Mouse (Mus musculus) embryonic facial prominence, embryonic 13.5 days (tissue): ENCODE measurements around the gene Slc6a6. TPM values are rescaled to one million over a fixed set of nuclear protein-coding genes. Genes with fewer than 3 reads are reported as not detected.

Experiments used
- ATAC-seq: fragments of 200-750 bp; cut with Nextera tagmentation; 2 replicates; pipeline ENCODE4 v1.8.0; 2017; ENCODE audit warnings: low read depth; ENCODE audit not compliant: insufficient number of reproducible peaks, insufficient read depth, low FRiP score, low TSS enrichment
- H3K27ac ChIP-seq: fragments of 300-500 bp; sonication (generic); 2 replicates; pipeline ENCODE4 v1.5.1; 2015; ENCODE audit warnings: moderate library complexity, mild to moderate bottlenecking, inconsistent platforms
- H3K27me3 ChIP-seq: fragments of 300-500 bp; sonication (generic); 2 replicates; pipeline ENCODE4 v1.6.1; 2015; ENCODE audit warnings: mild to moderate bottlenecking, inconsistent platforms
- H3K36me3 ChIP-seq: fragments of 300-500 bp; sonication (generic); 2 replicates; pipeline ENCODE4 v1.6.1; 2015; ENCODE audit warnings: mild to moderate bottlenecking, inconsistent platforms
- H3K4me1 ChIP-seq: fragments of 300-500 bp; sonication (generic); 2 replicates; pipeline ENCODE4 v1.6.1; 2015; ENCODE audit warnings: inconsistent platforms
- H3K4me2 ChIP-seq: fragments of 300-500 bp; sonication (generic); 2 replicates; pipeline ENCODE4 v1.6.1; 2015; ENCODE audit warnings: moderate library complexity, mild to moderate bottlenecking, inconsistent platforms
- H3K4me3 ChIP-seq: fragments of 300-500 bp; sonication (generic); 2 replicates; pipeline ENCODE4 v1.5.1; 2015; ENCODE audit warnings: mild to moderate bottlenecking, inconsistent platforms
- H3K9ac ChIP-seq: fragments of 300-500 bp; sonication (generic); 2 replicates; pipeline ENCODE4 v1.6.1; 2015; ENCODE audit warnings: mild to moderate bottlenecking, inconsistent platforms
- H3K9me3 ChIP-seq: fragments of 300-500 bp; sonication (generic); 2 replicates; pipeline ENCODE4 v1.6.1; 2016; ENCODE audit warnings: inconsistent platforms
- WGBS: fragments of 180-500 bp; shearing (Covaris S2); methylation state at CpG from one replicate; pipeline ENCODE4 v1.1.7; 2015; ENCODE audit warnings: mixed read lengths; 5-methylcytosine and 5-hydroxymethylcytosine counted together
- polyA plus RNA-seq: library from polyadenylated mRNA; unstranded; fragments of >200 nt; fragmentation: Nextera tagmentation; extraction: Ambion mirVana; gene quantifications from 2 replicates; pipeline ENCODE4 v1.2.1, GENCODE M21; 2015

Gene Slc6a6
- polyA plus RNA-seq, 1 experiment from 2014 or later, result 71.4 TPM

GRCm38 (mm10) chr6:91750976-91751375 lies 67.1 kb downstream of the Slc6a6 start:
- ATAC-seq, result no peak
- H3K9ac ChIP-seq, result no peak overlapping the region
- no peaks in the 10 kb centered on the region for H3K9me3 ChIP-seq
- peaks cover 9% of the 10 kb centered on the region for H3K4me1 ChIP-seq
- WGBS, result 78% methylated on average over 3 of the region's 3 CpGs
- no peak overlapping the region for H3K4me3 ChIP-seq
- no peak overlapping the region for H3K27ac ChIP-seq
- peaks cover 88% of the 10 kb centered on the region for H3K36me3 ChIP-seq
- H3K4me2 ChIP-seq, result no peak overlapping the region
- no peaks in the 10 kb centered on the region for H3K27me3 ChIP-seq

DNA sequence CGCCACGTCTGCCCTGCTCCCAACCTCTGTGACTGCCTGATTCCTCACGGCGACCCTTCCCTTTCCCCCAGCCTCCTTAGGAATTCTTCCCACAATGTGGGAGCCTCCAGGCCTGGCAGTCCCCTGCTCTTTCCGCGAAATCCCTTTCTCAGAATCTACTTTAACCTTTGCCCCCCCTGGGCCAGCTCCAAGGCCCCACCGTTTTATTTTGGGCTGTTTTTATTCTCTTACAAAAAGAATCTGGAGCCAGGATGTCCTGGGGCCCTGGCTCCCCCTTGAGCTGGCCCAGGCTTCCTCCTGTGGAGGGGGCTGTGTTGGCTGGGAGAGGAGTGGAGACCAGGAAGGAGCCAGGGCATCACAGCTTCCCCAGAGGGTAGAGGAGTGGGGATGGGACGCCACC lies 69.0 kb downstream of the Slc6a6 start:
- no peak overlapping the region for H3K4me2 ChIP-seq
- H3K9ac ChIP-seq, result no peak overlapping the region; the same call in 1 of the 2 replicates
- H3K36me3 ChIP-seq, result peaks cover 88% of the 10 kb centered on the region
- 49% methylated on average over 8 of the region's 8 CpGs for whole genome bisulfite sequencing
- no peak overlapping the region for H3K4me3 ChIP-seq
- no peaks in the 10 kb centered on the region for H3K9me3 ChIP-seq
- ATAC-seq, result no peak
- H3K4me1 ChIP-seq, result peaks cover 10% of the 10 kb centered on the region
- no peaks in the 10 kb centered on the region for H3K27me3 ChIP-seq
- H3K27ac ChIP-seq, result no peak overlapping the region

DNA sequence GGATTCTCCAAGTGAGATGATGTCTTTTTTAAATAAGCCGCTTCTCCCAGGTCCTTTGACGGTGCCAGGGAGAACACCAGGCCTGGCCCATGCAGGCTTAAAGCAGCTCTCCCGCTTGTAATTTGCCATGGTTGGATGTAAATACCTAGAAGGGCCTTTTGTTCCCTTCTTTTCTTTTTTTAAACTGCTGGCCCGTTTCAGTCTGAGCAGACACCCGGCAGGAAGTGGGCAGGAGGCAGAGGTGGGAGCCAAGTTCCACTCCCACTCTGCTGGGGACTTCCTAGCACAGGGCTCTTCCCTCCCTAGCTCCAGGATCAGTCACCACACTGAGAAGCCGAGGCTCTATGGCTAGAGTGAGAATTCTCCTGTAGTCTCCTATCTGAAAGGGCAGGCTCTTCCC lies 70.2 kb downstream of the Slc6a6 start:
- no peaks in the 10 kb centered on the region for H3K9me3 ChIP-seq
- no peaks in the 10 kb centered on the region for H3K27me3 ChIP-seq
- H3K4me3 ChIP-seq, result no peak overlapping the region
- H3K4me2 ChIP-seq, result no peak overlapping the region
- no peak for ATAC-seq
- peaks cover 82% of the 10 kb centered on the region for H3K36me3 ChIP-seq
- peak overlapping the region; percentile 60 for H3K27ac ChIP-seq
- H3K4me1 ChIP-seq, result peaks cover 14% of the 10 kb centered on the region
- peak overlapping the region; percentile 44 for H3K9ac ChIP-seq
- WGBS, result 51% methylated on average over 6 of the region's 6 CpGs

DNA sequence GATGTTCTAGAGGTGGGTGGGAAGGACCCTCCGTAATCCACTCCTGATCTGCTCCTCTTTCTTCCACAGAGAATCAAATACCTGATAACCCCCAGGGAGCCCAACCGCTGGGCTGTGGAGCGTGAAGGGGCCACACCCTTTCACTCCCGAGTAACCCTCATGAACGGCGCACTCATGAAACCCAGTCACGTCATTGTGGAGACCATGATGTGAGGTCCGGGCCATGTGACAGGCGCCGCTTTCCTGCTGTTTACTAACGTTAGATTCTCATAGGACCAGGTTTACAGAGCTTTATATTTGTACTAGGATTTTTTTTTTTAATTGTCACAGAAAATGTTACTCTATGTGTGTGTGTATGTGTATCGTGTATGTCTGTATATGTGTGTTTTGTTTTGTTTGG lies 71.0 kb downstream of the Slc6a6 start:
- Histone ChIP-seq H3K4me3 (no peak overlapping the region), H3K4me2 (no peak overlapping the region), H3K36me3 (peaks cover 84% of the 10 kb centered on the region), H3K4me1 (peaks cover 14% of the 10 kb centered on the region), H3K27me3 (no peaks in the 10 kb centered on the region), H3K9me3 (no peaks in the 10 kb centered on the region), H3K9ac (no peak overlapping the region), H3K27ac (no peak overlapping the region)
- WGBS, result 85% methylated on average over 12 of the region's 12 CpGs
- no peak for ATAC-seq

DNA sequence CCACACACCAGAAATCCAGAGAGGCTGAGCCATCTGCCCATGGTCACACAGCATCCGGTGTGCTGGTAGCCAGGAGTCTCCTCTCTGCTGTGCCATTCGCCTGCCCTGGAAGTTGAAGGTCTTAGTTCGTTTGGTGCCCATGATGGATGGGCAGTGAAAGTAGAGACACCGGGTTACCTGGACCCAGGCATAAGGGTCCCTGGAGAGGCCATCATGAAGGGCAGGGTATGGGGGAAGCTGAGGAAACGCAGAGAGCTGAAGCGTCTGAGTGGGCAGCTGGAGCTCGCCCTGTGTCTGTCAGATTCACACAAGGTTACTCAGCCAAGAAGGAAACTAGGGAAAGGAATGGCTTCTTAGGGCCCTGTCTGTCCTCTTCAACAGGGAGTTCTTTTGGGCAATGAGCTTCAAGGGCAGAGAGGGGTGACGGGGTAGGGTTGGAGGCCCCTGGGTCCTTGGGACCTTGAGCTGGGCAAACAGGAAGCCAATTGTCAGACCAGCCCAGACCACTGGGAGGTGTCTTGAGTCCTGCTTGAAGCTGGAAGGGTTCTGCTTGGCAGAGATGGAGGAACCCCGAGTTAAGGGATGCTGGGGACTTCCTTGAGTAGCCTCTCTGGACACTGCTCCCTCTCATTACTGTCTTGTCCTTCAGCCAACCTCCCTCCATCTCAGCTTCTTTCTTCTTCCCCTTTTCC lies 78.3 kb downstream of the Slc6a6 start:
- H3K4me1 ChIP-seq, result peaks cover 5% of the 10 kb centered on the region; the same call in 1 of the 2 replicates
- H3K36me3 ChIP-seq, result peaks cover 26% of the 10 kb centered on the region
- 77% methylated on average over 9 of the region's 9 CpGs for WGBS
- no peak overlapping the region for H3K9ac ChIP-seq
- H3K27ac ChIP-seq, result no peak overlapping the region
- ATAC-seq, result no peak
- no peak overlapping the region for H3K4me2 ChIP-seq
- H3K4me3 ChIP-seq, result no peak overlapping the region
- H3K9me3 ChIP-seq, result no peaks in the 10 kb centered on the region
- H3K27me3 ChIP-seq, result no peaks in the 10 kb centered on the region

GRCm38 (mm10) chr6:91767550-91767949 lies 83.7 kb downstream of the Slc6a6 start:
- Histone ChIP-seq H3K9ac (no peak overlapping the region), H3K9me3 (peaks cover 7% of the 10 kb centered on the region; the same call in 1 of the 2 replicates), H3K4me1 (no peaks in the 10 kb centered on the region), H3K36me3 (no peaks in the 10 kb centered on the region), H3K27me3 (no peaks in the 10 kb centered on the region), H3K4me3 (no peak overlapping the region), H3K27ac (no peak overlapping the region), H3K4me2 (no peak overlapping the region)
- 74% methylated on average over 8 of the region's 8 CpGs for WGBS
- no peak for ATAC-seq

DNA sequence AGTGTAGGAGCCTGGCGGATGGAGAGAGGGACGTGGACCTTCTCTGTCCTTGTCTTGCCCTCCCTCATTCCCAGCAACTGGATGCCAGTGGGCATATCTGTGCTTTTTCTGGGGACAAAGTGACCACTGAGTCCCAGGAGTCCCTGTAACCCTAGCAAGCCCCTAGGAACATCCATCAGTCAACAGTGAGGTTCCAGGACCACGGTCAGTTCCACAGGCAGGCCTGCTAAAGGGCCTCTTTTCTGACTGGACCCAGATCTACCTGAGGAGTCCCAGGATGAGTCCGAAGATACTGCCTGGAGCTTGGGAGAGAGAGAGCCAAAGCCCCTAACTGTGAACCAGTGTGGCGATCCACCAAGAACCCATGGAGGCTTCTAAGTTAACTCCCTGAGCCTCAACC lies 90.1 kb downstream of the Slc6a6 start:
- ATAC-seq, result no peak
- peaks cover 7% of the 10 kb centered on the region; the same call in 1 of the 2 replicates for H3K9me3 ChIP-seq
- H3K27ac ChIP-seq, result no peak overlapping the region
- H3K4me3 ChIP-seq, result no peak overlapping the region
- H3K4me1 ChIP-seq, result 0 out of 2 replicates have a peak, but pooled peaks cover 6% of the 10 kb centered on the region
- 0 out of 2 replicates have a peak, but pooled peaks cover 3% of the 10 kb centered on the region for H3K27me3 ChIP-seq
- H3K36me3 ChIP-seq, result no peaks in the 10 kb centered on the region
- WGBS, result 71% methylated on average over 5 of the region's 5 CpGs
- H3K4me2 ChIP-seq, result no peak overlapping the region
- no peak overlapping the region for H3K9ac ChIP-seq

- Histone ChIP-seq H3K4me1 (0 out of 2 replicates have a peak, but pooled peaks cover 6% of the 10 kb centered on the region), H3K9ac (no peak overlapping the region), H3K36me3 (no peaks in the 10 kb centered on the region), H3K9me3 (no peaks in the 10 kb centered on the region), H3K27me3 (0 out of 2 replicates have a peak, but pooled peaks cover 3% of the 10 kb centered on the region), H3K27ac (no peak overlapping the region), H3K4me3 (no peak overlapping the region), H3K4me2 (no peak overlapping the region)
- WGBS, result 14% methylated on average over 9 of the region's 9 CpGs
- ATAC-seq, result 0 out of 2 replicates have a peak, but pooled peaks have one; percentile 8
Measured at GRCm38 (mm10) chr6:91776543-91776942, 92.7 kb downstream of the Slc6a6 start.

DNA sequence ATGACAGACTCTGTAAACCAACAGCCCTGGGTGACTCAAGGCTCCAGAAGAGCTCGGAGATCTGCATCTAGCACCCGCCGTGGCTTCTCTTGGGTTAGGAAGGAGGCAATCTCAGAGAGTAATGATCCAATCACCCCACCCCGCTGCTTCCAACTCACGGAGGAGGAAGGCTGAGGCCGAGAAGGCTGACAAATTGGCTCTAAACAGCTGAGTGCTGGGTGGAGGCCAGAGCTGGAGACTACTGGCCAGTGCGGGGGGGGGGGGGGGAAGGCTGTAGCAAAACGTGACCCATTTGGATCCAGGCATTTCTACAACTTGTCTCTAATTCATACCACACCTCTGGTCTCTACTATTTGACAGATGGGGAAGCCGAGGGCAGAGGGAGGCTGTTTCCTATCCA lies 95.4 kb downstream of the Slc6a6 start:
- H3K27me3 ChIP-seq, result no peaks in the 10 kb centered on the region
- no peak overlapping the region for H3K4me2 ChIP-seq
- no peak for ATAC-seq
- H3K9ac ChIP-seq, result no peak overlapping the region
- no peaks in the 10 kb centered on the region for H3K36me3 ChIP-seq
- H3K4me1 ChIP-seq, result 0 out of 2 replicates have a peak, but pooled peaks cover 6% of the 10 kb centered on the region
- no peaks in the 10 kb centered on the region for H3K9me3 ChIP-seq
- H3K27ac ChIP-seq, result no peak overlapping the region
- H3K4me3 ChIP-seq, result no peak overlapping the region
- 53% methylated on average over 9 of the region's 9 CpGs for WGBS

- ATAC-seq, result no peak
- no peaks in the 10 kb centered on the region for H3K27me3 ChIP-seq
- no peak overlapping the region for H3K4me3 ChIP-seq
- WGBS, result 84% methylated on average over 3 of the region's 3 CpGs
- H3K4me2 ChIP-seq, result no peak overlapping the region
- no peak overlapping the region for H3K9ac ChIP-seq
- no peaks in the 10 kb centered on the region for H3K9me3 ChIP-seq
- no peak overlapping the region for H3K27ac ChIP-seq
- H3K4me1 ChIP-seq, result no peaks in the 10 kb centered on the region
- H3K36me3 ChIP-seq, result no peaks in the 10 kb centered on the region
Measured at GRCm38 (mm10) chr6:91785018-91785417, 101.2 kb downstream of the Slc6a6 start.

GRCm38 (mm10) chr6:91788311-91788798 lies 104.5 kb downstream of the Slc6a6 start:
- Histone ChIP-seq H3K9me3 (no peaks in the 10 kb centered on the region), H3K27me3 (no peaks in the 10 kb centered on the region), H3K27ac (no peak overlapping the region), H3K9ac (no peak overlapping the region), H3K4me1 (0 out of 2 replicates have a peak, but pooled peaks cover 5% of the 10 kb centered on the region), H3K36me3 (no peaks in the 10 kb centered on the region), H3K4me2 (no peak overlapping the region), H3K4me3 (no peak overlapping the region)
- no peak for ATAC-seq
- WGBS, result 74% methylated on average over 9 of the region's 9 CpGs

DNA sequence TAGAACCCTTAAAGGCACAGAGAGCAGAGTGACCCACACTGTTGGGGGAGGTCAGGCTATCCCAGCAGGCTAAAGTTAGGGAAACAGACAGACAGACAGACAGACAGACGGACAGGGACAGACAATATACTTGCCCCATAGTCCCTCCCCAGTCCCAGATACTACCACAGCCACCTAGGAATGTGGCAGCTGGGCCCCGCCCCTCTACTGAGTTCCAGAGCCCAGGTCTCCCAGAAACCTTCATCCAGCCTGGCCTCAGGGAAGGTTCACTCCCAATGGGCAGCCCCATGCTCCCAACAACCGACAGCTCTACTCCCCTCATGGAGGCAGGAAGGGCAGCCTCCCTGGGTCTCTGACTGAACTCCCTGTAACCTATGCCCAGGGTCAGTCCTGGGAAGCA lies 111.8 kb downstream of the Slc6a6 start:
- Histone ChIP-seq H3K4me3 (no peak overlapping the region), H3K27ac (no peak overlapping the region), H3K4me2 (no peak overlapping the region), H3K9ac (peak overlapping the region; percentile 27; the same call in 1 of the 2 replicates), H3K9me3 (no peaks in the 10 kb centered on the region), H3K4me1 (peaks cover 18% of the 10 kb centered on the region), H3K27me3 (no peaks in the 10 kb centered on the region), H3K36me3 (no peaks in the 10 kb centered on the region)
- ATAC-seq, result no peak
- WGBS, result 41% methylated on average over 3 of the region's 3 CpGs
